Mouse (Mus musculus) frontal cortex, postnatal 36 days (tissue): ENCODE results near the gene Gimap3.

Source experiments
- DNase-seq, 2 experiments: peaks; one replicate each; pipeline ENCODE4 v3.0.0; 2022; ENCODE audit warnings: low spot score in 2 of 2

The Gimap3 gene

DNA sequence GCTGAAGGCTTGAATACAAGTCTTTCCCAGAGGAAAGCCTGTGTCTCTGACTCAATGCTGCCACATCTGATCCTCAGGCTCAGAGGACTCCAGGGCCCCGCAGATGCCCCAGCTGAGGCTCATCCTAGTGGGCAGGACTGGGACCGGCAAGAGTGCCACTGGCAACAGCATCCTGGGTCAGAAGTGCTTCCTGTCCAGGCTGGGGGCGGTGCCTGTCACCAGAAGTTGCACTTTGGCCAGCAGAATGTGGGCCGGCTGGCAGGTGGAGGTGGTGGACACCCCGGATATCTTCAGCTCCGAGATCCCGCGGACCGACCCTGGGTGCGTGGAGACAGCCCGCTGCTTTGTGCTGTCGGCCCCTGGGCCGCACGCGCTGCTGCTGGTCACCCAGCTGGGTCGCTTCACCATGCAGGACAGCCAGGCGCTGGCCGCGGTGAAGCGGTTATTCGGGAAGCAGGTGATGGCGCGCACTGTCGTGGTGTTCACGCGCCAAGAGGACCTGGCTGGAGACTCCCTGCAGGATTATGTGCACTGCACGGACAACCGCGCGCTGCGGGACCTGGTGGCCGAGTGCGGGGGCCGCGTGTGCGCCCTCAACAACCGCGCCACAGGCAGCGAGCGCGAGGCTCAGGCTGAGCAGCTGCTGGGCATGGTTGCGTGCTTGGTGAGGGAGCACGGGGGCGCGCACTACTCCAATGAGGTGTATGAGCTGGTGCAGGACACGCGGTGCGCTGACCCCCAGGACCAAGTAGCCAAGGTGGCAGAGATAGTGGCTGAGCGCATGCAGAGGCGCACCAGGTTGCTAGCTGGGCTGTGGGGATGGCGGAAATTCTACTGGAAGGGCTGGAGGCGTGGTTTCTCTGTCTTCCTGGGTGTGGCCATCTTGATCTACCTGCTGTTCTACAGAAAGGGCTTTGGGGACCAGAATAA lies 28.0 kb downstream of the Gimap3 start:
- peak; percentile 7 to 11 for DNase-seq

DNA sequence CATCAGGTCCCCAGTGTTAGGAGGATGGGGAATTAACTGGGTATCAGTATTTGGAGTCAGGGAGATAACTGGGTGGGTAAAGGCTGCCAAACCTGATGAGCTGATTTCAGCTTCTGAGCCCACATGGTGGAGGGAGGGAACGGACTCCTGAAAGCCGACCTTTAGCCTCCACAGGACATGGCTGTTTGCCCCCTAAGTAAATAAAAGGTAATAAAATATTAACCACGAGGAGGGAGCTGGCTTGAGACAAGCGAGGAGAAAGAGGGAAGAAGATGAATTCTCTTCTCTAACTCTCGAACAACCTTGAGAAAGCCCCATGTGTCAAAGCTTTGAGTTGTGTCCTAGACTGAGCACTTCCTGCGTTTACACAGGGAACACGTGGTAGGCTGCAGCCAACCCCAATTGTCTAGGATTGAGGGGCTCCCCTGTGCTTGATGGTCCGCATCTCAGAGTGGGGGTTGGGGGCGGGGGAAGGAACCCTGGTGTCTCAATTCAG lies 28.9 kb downstream of the Gimap3 start:
- no peak for DNase-seq

DNA sequence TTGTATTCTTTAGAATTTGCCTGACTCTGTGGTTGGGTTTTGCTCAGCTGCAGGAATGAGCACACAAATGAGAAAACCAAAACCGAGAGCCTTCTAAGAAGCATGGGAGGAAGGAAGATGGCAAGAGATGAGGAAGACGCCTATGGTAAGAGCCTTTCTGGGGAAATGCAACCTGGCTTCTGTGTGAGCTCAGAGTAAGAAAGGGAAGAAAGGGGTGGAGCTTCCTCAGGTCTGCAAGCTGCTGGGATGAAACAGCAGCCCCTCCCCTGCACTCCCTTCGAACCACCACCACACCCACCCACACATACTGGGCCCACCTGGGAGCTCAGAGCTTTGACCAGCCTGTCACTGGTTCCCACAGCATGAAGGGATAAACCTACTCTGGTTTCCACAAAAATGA lies 29.4 kb downstream of the Gimap3 start:
- no peak for DNase-seq

DNA sequence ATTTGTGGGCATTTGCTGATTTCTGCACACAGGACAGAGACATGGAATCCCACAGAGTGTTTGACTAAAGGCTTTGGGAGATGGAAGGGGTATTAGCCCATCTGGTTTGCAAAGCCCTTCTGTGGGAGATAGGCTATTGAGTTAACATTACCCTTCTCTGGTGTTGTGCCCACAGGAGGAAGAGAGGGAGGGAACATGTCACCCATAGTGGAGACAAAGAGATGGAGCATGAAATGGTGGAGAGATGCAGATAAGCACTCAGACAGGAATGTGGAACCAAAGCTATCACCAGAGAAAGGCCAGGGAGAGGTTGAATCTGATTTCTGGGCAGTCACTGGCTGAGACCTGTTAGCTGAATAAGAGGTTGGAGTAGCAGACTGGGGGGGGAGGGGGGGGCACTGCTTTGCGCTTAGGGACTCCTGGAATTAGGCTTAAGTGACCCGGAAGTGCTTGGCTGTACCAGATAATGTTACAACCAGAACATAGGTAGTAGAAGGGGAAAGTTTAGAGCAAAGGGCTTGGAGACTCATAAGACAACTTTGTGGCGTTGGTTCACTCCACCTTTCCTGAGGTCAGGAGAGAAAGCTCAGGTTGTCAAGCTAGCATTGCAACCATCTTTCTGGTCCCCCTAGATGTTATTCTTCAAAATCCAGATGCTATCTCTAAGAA lies 30.0 kb downstream of the Gimap3 start:
- no peak for DNase-seq

DNA sequence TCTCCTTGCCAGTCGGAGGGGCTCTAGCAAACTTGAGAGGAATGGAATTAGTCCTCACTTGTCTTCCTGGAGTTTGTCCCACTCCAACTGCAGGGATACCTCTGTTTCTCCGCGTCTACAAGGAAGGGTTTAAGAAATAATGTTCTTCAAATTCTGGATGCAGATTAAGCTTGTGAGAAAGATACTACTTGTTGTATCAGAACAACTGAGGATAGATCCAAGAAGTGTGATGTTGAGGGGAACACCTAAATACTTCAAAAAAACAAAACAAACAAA lies 30.9 kb downstream of the Gimap3 start:
- DNase-seq = no peak

DNA sequence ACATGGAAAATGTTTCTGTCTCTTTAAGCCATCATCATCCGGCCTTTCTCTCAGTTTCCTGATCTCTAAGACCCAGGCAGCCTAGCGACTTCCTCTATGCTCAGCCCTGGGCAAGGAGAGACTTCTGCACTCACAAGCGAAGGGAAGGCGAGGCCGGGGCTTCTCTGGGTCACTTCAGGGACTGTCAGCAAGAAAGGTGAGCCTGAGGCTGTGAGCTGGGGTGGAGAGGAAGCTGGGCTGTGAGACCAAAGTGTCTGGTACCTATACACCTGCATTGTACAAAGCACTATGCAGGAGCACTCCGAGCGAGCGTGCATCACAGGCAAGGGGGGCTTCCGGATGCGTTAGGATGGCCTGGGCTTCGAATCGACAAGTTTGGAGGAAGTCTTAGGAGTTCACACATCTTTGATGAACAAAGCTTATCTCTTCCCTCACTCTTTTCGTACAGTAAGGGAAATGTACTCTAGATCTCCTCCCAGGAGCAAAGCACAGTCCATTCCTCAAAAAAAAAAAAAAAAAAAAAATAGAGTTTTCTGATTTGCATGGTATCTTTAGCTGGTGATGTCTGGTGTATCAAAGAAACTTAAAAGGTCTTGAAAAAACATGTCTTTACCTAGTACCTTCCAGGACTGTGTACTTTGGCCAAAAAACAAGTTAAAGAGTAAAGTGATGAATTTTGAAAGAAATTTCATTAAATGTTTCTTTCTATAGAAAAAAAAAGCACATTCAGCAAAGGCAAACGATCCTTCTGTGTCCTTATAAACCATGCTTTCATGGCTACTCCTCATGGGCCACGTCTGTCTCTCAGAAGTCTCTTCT lies 31.5 kb downstream of the Gimap3 start, which contains the start of gene Gimap1:
Gene Gimap1 (plus strand): TSS at position 94 of the 819 bp plus-strand sequence.
- no peak for DNase-seq

DNA sequence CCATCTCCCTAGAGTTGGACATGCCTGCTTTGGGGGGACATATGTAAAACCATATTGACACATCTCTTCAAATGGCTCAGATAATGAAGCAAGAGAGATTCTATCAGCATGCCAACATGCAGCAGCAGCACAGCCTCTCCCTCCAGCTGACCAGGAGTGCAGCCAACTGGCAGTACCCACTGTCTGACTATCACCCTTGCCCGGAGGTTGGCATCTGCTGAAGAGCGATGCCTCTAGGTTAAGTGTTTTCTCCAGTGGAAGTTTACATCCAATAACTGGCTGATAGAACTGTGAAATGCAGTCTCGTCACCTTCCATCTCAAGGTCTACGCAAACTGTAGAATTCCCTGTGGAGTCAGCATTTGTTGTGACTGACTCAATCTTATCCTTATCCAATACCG lies 33.0 kb downstream of the Gimap3 start:
- DNase-seq = no peak

DNA sequence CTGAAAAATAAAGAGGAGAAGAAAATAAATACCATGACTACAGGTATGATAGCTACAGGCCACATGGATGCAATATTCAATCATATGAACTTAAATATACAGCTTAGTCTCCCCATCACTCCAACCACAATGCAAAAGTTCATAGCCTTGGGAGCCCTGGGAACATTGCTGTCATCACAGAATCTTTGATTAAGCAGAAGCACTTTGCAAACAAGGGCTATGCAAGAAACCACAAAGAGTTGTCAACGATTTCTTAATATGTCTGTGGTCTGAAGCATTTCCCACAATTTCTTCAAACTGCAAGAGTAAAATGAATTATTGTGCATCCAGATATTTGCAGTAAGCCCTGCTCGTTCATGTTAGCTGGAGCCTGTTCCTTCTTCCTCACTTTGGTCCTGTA lies 33.6 kb downstream of the Gimap3 start:
- DNase-seq = no peak

DNA sequence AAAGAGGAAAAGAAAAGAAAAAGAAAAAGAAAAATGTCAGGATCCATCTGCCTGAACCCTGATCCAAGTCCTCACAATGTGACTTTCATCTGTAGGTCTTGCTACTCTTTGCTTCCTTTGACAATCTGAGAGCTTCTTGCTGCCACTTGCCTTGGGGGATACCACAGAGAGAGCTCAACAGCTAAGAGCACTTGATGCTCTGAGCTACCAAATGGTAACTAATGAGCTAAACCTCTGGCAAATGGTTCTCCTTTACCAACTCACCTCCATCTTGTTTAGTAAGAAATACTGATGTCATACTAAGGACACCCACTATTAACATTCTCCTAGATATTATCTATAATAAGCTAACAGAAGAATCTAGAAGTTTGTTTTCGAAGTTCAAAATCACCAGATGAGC lies 37.0 kb downstream of the Gimap3 start:
- DNase-seq = no peak

DNA sequence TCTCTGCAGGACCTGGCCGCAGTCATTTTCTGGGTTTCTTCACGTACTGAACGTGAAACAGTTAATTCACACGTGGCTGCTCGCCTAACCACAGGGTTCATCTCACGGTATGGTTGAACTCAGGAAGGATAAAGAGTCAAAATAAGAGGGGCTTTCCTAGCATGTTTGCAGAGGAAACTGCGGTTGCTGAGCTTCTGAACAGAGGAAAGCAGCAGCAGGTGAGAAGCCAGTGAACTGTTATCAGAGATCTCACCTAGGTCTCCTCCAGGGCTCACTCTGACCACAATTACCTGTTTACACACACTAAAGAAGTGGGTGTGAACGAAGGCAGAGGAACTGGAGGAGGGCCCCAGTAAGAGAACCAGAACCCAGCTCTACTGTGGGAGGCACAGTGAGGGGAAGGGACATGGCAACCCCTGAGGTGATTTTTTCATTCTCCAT lies 37.8 kb downstream of the Gimap3 start:
- no peak for DNase-seq

DNA sequence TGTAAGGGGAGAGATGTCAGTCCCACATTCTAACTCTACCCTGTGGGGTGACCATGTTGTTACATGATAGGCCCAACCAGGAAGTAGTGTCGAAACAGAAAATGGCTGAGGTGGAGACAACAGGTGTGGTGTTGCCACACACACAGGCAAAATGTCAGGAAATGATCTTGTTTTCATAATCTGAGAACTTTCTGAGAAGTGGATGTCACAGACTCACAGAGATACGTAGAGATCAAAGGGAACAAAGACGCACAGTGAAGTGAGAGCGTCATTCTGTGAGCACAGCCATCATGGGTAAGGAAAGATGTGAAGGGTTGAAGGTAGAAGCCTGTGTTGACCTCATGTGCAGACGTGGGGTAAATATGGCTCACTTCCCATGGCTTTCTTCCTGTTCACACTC lies 42.9 kb downstream of the Gimap3 start:
- no peak for DNase-seq

DNA sequence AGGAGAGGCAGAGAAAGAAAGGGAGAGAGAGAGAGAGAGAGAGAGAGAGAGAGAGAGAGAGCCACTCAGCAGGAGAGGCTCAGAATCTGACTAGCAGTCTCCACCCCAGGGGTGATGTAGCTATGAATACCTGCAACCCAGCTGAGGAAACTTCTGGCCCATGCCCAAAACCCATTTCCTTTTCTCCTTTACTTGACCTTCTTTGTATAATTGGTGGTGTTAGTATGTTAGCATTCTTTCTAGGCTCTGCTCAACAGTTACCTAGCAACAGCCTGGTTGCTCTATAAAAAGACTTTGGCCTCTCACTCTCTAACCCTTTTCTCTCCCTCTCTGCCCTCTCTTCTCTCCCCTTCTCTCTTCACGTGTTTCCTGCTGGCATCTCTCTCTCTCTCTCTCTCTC lies 45.2 kb downstream of the Gimap3 start:
- DNase-seq = peak in 1 of 2 experiments; percentile 42

DNA sequence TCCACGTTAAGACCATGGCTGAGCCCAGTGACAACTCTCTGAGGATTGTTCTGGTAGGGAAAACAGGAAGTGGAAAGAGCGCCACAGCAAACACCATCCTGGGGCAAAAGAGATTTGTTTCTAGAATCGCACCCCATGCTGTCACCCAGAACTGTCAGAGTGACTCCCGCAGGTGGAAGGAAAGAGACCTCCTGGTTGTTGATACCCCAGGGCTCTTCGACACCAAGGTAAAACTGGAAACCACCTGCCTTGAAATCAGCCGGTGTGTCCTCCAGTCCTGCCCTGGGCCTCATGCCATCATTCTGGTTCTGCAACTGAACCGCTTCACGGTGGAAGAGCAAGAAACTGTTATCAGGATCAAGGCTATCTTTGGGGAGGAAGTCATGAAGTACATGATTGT lies 47.2 kb downstream of the Gimap3 start:
- no peak for DNase-seq

DNA sequence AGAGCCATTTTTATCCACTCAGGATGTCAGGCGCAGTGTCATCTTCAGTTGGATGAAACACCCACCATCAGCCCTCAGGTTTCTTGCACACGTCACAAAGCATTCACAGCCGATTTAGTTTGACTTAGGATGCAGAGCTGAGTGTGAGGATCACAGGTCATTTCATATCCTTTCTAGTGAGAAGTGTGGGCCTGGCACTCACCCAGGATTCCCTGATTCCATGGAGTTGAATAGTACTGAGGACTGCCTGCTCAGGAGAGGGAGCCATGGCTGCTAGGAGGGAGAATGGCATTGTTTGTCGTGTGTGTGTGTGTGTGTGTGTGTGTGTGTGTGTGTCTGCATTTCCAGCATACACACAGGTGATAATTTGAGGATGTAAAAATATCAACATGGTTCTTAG lies 50.3 kb downstream of the Gimap3 start:
- DNase-seq = no peak

DNA sequence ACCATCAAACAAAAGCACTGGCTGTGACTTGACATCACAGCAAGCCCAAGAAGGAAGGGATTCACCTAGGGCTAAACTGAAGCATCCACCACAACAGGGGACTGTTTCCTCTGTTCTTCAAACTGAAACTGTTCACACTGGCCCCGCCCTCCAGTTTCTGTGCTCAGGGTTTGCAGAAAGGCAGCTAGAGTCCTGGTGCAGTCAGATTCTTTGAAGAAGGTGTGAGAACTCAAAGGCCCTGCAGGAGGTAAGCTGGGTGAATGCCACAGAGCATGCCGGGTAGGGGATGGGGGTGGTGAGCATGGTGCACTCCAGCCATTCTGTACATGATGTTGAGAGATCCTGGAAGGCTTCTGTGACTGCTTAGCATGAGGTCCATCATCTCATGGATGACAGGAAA lies 52.2 kb downstream of the Gimap3 start, which contains the start of the genes Gm28053 and Gimap7:
Gene Gm28053 (plus strand): TSS at position 153 of the 400 bp plus-strand sequence.
Gene Gimap7 (plus strand): TSS at position 167 of the 400 bp plus-strand sequence.
- DNase-seq = no peak
